Mouse (Mus musculus): ENCODE measurements around the gene Reep6.

The Reep6 gene

GRCm38 (mm10) chr10:80369995-80370747 is 40.4 kb downstream of the Reep6 start:
- Histone ChIP-seq H3K27me3 (ENCODE audit: control insufficient read depth, insufficient read depth, low read length, poor library complexity, severe bottlenecking) (no peaks in the 10 kb centered on the region), H3K36me3 (ENCODE audit: control insufficient read depth, insufficient read depth, low read length, poor library complexity, severe bottlenecking) (no peaks in the 10 kb centered on the region)
- peak; percentile 60 for DNase-seq (ENCODE audit: low read depth, low spot score)

DNA sequence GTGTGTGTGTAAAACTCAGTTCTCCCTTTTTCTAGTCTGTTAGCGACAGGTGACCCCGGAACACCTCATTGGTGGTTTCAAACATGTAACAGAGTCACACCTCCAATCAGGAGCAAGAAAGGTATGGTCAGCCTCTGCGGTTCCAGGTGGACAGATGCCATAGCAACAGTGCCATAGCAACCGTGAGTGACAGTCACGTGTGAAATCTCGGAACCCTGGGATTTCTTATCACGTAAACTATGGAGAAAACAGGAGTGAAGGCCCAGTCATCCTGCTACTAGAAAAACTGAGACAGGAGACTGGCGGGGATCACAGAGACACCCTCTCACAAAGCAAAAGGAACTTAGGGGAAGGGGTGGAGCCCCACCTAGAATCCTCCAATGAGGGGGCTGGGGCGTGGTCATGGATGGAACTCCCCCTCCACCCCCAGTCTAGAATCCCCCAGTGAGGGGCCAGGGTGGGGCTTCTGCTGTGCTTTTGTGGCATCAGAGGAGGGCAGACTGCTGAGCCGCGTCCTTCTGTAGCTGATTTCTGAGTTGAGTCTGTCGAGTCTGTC is 41.7 kb downstream of the Reep6 start:
- no peaks in the 10 kb centered on the region for H3K36me3 ChIP-seq (ENCODE audit: control insufficient read depth, insufficient read depth, low read length, poor library complexity, severe bottlenecking)
- H3K27me3 ChIP-seq (ENCODE audit: control insufficient read depth, insufficient read depth, low read length, poor library complexity, severe bottlenecking): no peaks in the 10 kb centered on the region
- peak; percentile 90 for DNase-seq (ENCODE audit: low read depth, low spot score)

GRCm38 (mm10) chr10:80371983-80372382 is 42.2 kb downstream of the Reep6 start:
- H3K27me3 ChIP-seq (ENCODE audit: control insufficient read depth, insufficient read depth, low read length, poor library complexity, severe bottlenecking): no peaks in the 10 kb centered on the region

DNA sequence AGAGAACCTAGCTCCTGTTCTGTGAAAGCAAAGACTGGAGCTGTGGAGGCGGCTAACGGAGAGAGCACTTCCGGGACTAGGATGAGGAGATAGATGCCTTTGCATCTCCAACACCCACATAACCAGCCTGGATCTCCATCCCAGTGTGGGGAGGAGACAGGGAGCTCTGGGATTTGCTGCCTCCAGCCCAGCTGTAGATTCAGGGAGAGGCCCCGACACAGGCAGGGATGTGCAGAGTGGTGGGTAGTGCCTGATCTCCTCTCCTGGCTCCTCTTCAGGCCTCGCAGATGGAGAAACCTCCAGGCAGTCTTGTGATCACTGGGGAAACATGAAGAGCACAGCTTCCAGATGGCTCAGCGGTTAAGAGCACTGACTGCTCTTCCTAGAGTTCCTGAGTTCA is 43.0 kb downstream of the Reep6 start:
- Histone ChIP-seq H3K36me3 (ENCODE audit: control insufficient read depth, insufficient read depth, low read length, poor library complexity, severe bottlenecking) (no peaks in the 10 kb centered on the region), H3K27me3 (ENCODE audit: control insufficient read depth, insufficient read depth, low read length, poor library complexity, severe bottlenecking) (no peaks in the 10 kb centered on the region)
- no peak for DNase-seq (ENCODE audit: low read depth, low spot score)

More at GRCm38 (mm10) chr10:80371983-80372382, 42.2 kb downstream of the Reep6 start:
- no peaks in the 10 kb centered on the region for H3K36me3 ChIP-seq (ENCODE audit: control insufficient read depth, insufficient read depth, low read length, poor library complexity, severe bottlenecking)
- DNase-seq (ENCODE audit: low read depth, low spot score): no peak

DNA sequence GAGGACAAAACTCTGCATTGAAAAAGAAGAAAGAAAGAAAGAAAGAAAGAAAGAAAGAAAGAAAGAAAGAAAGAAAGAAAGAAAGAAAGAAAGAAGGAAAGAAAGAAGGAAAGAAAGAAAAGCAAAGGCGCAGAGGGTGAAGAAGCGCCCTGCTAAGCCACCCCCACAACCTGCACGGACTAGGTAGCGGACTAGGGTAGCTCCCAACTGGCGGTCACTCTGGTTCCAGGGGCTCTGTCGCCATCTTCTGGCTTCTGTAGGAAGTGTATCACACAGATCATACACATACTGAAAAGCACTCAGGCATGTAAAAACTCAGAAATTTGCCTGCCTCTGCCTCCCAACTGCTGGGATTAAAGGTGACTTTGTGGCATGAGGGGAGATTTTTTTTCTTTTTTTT is 44.3 kb downstream of the Reep6 start:
- peak; percentile 73 for DNase-seq (ENCODE audit: low read depth, low spot score)
- Histone ChIP-seq H3K27me3 (ENCODE audit: control insufficient read depth, insufficient read depth, low read length, poor library complexity, severe bottlenecking) (no peaks in the 10 kb centered on the region), H3K36me3 (ENCODE audit: control insufficient read depth, insufficient read depth, low read length, poor library complexity, severe bottlenecking) (no peaks in the 10 kb centered on the region)

GRCm38 (mm10) chr10:80376160-80376559 is 46.4 kb downstream of the Reep6 start:
- peak; percentile 96 for DNase-seq (ENCODE audit: low read depth, low spot score)
- no peaks in the 10 kb centered on the region for H3K36me3 ChIP-seq (ENCODE audit: control insufficient read depth, insufficient read depth, low read length, poor library complexity, severe bottlenecking)

DNA sequence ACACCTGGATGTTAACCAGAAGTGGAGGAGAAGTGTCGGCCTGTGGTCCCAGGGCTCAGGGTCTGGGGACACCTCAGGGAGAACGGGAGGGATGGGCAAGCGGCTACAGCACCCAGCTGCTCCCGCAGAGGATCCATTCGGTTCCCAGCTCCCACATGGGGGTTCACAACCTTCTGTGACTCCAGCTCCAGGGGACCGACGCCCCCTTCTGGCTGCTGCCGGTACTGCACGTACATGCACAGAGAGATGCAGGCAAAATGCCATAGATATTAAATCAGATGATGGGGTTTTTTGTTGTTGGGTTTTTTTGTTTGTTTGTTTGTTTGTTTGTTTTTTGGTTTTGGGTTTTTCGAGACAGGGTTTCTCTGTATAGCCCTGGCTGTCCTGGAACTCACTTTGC is 48.0 kb downstream of the Reep6 start:
- peak; percentile 56 for DNase-seq (ENCODE audit: low read depth, low spot score)
- Histone ChIP-seq H3K27me3 (ENCODE audit: control insufficient read depth, insufficient read depth, low read length, poor library complexity, severe bottlenecking) (no peaks in the 10 kb centered on the region), H3K36me3 (ENCODE audit: control insufficient read depth, insufficient read depth, low read length, poor library complexity, severe bottlenecking) (peaks cover 5% of the 10 kb centered on the region; the same call in 1 of the 2 replicates)

More at GRCm38 (mm10) chr10:80376160-80376559, 46.4 kb downstream of the Reep6 start:
- H3K27me3 ChIP-seq (ENCODE audit: control insufficient read depth, insufficient read depth, low read length, poor library complexity, severe bottlenecking): no peaks in the 10 kb centered on the region

DNA sequence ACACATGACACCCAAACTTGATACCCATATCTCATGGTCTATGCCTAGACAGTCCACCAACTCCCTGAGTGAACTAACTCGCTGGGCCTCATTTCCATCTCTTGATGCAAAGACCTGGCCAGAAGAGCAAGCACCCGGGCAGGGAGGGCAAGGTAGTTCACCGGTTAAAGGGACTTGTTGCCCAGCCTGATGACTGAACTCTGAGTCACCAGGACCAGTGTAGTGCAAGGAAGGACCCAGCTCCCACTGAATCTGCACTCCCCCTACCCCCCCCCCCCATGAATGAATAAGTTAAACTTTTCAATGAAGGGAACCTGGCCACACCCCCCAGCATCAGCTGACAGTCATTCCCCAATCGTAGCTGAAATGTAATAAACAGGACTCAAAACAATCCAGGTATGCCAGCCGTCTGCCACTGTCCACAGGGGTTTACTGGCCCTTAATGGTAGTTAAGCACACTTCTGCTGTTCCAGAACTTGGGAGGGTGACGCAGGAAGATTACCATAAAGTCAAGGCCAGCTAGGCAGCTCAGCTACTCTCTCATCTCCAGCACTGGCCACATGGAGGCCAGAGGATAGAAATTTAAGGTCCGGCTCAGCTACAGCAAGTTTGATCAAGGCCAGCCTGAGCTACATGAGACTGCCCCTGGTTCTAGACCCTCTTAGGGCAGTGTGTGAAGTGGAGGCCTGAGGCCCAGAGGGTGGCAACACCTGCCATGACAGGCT is 53.0 kb downstream of the Reep6 start:
- no peaks in the 10 kb centered on the region for H3K27me3 ChIP-seq (ENCODE audit: control insufficient read depth, insufficient read depth, low read length, poor library complexity, severe bottlenecking)
- H3K36me3 ChIP-seq (ENCODE audit: control insufficient read depth, insufficient read depth, low read length, poor library complexity, severe bottlenecking): peaks cover 5% of the 10 kb centered on the region; the same call in 1 of the 2 replicates
- no peak for DNase-seq (ENCODE audit: low read depth, low spot score)

- no peaks in the 10 kb centered on the region for H3K27me3 ChIP-seq (ENCODE audit: control insufficient read depth, insufficient read depth, low read length, poor library complexity, severe bottlenecking)
- no peak for DNase-seq (ENCODE audit: low read depth, low spot score)
These were observed 53.7 kb downstream of the Reep6 start for GRCm38 (mm10) chr10:80383431-80383830.

DNA sequence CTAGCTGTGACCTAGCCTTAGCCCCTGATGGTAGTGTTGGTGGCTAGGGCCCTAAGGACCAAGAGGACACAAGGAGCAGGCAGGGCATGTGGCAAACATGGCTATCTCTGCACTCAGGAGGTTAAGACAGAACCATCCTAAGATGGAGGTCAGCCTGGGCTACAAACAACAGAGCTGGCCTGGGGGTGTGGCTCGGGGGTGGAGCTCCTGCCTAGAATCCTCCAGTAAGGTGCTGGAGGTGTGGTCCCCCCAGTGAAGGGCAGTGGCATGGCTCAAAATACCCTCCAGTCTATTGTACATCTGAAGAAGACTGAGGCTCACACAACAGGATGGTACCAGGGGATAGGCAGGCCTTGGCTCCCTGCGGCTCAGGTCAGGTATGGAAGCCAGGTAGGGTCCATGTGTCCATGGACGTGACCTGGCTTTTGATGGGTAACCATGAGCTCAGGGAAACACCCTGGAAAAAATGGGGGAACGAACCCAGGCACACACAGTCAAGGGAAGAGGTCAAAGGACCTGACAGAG is 54.4 kb downstream of the Reep6 start:
- Histone ChIP-seq H3K36me3 (ENCODE audit: control insufficient read depth, insufficient read depth, low read length, poor library complexity, severe bottlenecking) (peaks cover 5% of the 10 kb centered on the region; the same call in 1 of the 2 replicates), H3K27me3 (ENCODE audit: control insufficient read depth, insufficient read depth, low read length, poor library complexity, severe bottlenecking) (no peaks in the 10 kb centered on the region)
- DNase-seq (ENCODE audit: low read depth, low spot score): no peak

More at GRCm38 (mm10) chr10:80383431-80383830, 53.7 kb downstream of the Reep6 start:
- peaks cover 5% of the 10 kb centered on the region; the same call in 1 of the 2 replicates for H3K36me3 ChIP-seq (ENCODE audit: control insufficient read depth, insufficient read depth, low read length, poor library complexity, severe bottlenecking)

- H3K36me3 ChIP-seq (ENCODE audit: control insufficient read depth, insufficient read depth, low read length, poor library complexity, severe bottlenecking): peaks cover 5% of the 10 kb centered on the region; the same call in 1 of the 2 replicates
- H3K27me3 ChIP-seq (ENCODE audit: control insufficient read depth, insufficient read depth, low read length, poor library complexity, severe bottlenecking): no peaks in the 10 kb centered on the region
- no peak for DNase-seq (ENCODE audit: low read depth, low spot score)
These were observed 55.0 kb downstream of the Reep6 start for GRCm38 (mm10) chr10:80384709-80385108.

DNA sequence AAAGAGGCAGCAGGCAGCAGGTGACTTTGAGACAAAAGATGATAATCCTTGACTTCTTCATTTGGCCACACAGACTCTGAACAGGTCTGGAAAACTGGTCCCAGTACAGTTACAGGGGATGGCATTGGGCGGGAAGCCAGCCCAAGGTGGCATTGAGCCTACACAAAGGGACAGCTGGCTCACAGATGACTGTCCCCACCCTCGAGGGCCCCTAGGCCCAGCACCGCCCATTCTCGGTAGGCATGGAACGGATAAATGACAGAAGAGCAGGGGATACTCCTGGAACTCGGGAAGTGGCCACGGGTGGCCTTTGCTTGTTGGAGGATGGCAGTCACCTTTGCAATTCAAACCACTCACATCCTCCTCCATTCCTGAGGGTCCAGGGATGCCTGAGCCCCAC is 55.6 kb downstream of the Reep6 start:
- H3K36me3 ChIP-seq (ENCODE audit: control insufficient read depth, insufficient read depth, low read length, poor library complexity, severe bottlenecking): peaks cover 5% of the 10 kb centered on the region; the same call in 1 of the 2 replicates
- H3K27me3 ChIP-seq (ENCODE audit: control insufficient read depth, insufficient read depth, low read length, poor library complexity, severe bottlenecking): no peaks in the 10 kb centered on the region
- DNase-seq (ENCODE audit: low read depth, low spot score): no peak
